8 mouse cellular contexts compared by ENCODE assay signal in the genomic region with DNA sequence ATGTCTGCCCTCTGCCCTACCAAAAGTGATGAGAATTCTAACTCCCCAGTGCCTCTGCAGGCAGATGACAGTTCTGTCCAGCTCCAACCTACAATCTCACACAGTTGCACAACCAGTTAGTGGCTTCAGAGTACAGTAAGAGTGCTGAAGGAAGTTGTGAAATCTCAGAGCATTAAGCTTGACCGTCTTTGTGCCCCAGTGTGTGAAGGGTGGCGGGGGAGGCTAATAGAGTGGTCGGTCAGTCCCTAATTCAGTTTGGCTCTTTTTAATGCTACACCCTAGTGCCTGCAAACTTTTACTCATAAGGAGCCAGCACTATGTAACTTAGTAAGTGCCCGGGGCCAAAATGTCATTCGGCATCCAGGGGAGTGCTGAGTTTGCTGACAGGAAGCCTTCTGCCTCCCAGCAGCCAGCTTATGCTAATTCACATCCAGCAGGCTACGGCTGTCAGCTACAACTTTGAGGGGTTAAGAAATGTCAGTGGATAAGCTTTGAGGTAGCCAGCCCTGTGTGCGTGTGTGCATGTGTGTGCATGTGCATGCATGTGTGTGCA. TPM values are rescaled to one million over a fixed set of nuclear protein-coding genes. Genes with fewer than 3 reads are reported as not detected.
A peak's percentile ranks its signal among the peaks of the same experiment; 100 is the strongest.
DNase-seq lines count a peak whose midpoint lies in the region; ATAC-seq and TF ChIP-seq lines count a peak whose summit lies in the region.

No protein-coding gene starts in this region.

- H3K4me2 ChIP-seq in midbrain, embryonic 16.5 days (ENCODE audit: low read length), result no peak overlapping the region
- H3K4me2 ChIP-seq in embryonic facial prominence, embryonic 15.5 days (replicated peaks), result 0 out of 2 replicates have a peak overlapping the region, but pooled peaks have one; percentile 6
- H3K4me2 ChIP-seq in myocyte (ENCODE audit: low read depth), result no peak overlapping the region
- no peak overlapping the region for H3K4me2 ChIP-seq in hindbrain, embryonic 14.5 days (replicated peaks)

- peaks cover 13% of the 10 kb centered on the region for H3K4me1 ChIP-seq in midbrain, embryonic 10.5 days
- peaks cover 3% of the 10 kb centered on the region; the same call in 1 of the 2 replicates for H3K4me1 ChIP-seq in midbrain, embryonic 16.5 days (ENCODE audit: control insufficient read depth, insufficient read depth, low read length)
- peaks cover 19% of the 10 kb centered on the region for H3K4me1 ChIP-seq in embryonic facial prominence, embryonic 15.5 days
- H3K4me1 ChIP-seq in hindbrain, embryonic 14.5 days (replicated peaks; ENCODE audit: control insufficient read depth, insufficient read depth, low read length), result no peaks in the 10 kb centered on the region

- WGBS in midbrain, embryonic 10.5 days, result 33% methylated on average over 7 of the region's 7 CpGs
- 22% methylated on average over 7 of the region's 7 CpGs for WGBS in midbrain, embryonic 16.5 days
- 16% methylated on average over 7 of the region's 7 CpGs for WGBS in embryonic facial prominence, embryonic 15.5 days
- WGBS in hindbrain, embryonic 14.5 days, result 27% methylated on average over 7 of the region's 7 CpGs

- H3K27ac ChIP-seq in midbrain, embryonic 10.5 days (replicated peaks), result 0 out of 2 replicates have a peak overlapping the region, but pooled peaks have one; percentile 23
- no peak overlapping the region for H3K27ac ChIP-seq in midbrain, embryonic 16.5 days (ENCODE audit: low read length)
- H3K27ac ChIP-seq in embryonic facial prominence, embryonic 15.5 days (replicated peaks), result peak overlapping the region; percentile 29
- H3K27ac ChIP-seq in hindbrain, embryonic 14.5 days, result no peak overlapping the region

- no peaks in the 10 kb centered on the region for H3K36me3 ChIP-seq in midbrain, embryonic 10.5 days
- H3K36me3 ChIP-seq in midbrain, embryonic 16.5 days (ENCODE audit: control insufficient read depth, insufficient read depth, low read length), result no peaks in the 10 kb centered on the region
- H3K36me3 ChIP-seq in embryonic facial prominence, embryonic 15.5 days, result no peaks in the 10 kb centered on the region
- H3K36me3 ChIP-seq in myocyte (ENCODE audit: control insufficient read depth, insufficient read depth), result no peaks in the 10 kb centered on the region
- H3K36me3 ChIP-seq in hindbrain, embryonic 14.5 days (replicated peaks; ENCODE audit: control insufficient read depth, insufficient read depth), result no peaks in the 10 kb centered on the region

- peak; percentile 38 for DNase-seq in midbrain, embryonic 10.5 days (ENCODE audit: low spot score)
- DNase-seq in kidney, postnatal 4 days, result peak; percentile 72 to 82
- no peak for DNase-seq in hindbrain, embryonic 14.5 days (ENCODE audit: low spot score)
- no peak for DNase-seq in cerebellum, postnatal 36 days
- no peak for DNase-seq in layer of hippocampus, adult 8-10 months (ENCODE audit: low spot score in 2 of 2)

- no peak overlapping the region for H3ac ChIP-seq in myocyte (ENCODE audit: control insufficient read depth, insufficient read length)

- TF ChIP-seq POLR2A in myocyte (IDR thresholded peaks at IDR 0.05; ENCODE audit: insufficient read length, low read depth), result no peak

- H3K9me3 ChIP-seq in midbrain, embryonic 10.5 days (replicated peaks), result no peaks in the 10 kb centered on the region
- H3K9me3 ChIP-seq in midbrain, embryonic 16.5 days (replicated peaks; ENCODE audit: control insufficient read depth, low read length, poor library complexity, severe bottlenecking), result no peaks in the 10 kb centered on the region
- no peaks in the 10 kb centered on the region for H3K9me3 ChIP-seq in embryonic facial prominence, embryonic 15.5 days (replicated peaks)
- no peaks in the 10 kb centered on the region for H3K9me3 ChIP-seq in hindbrain, embryonic 14.5 days (ENCODE audit: control insufficient read depth, low read length)

- H3K9ac ChIP-seq in midbrain, embryonic 16.5 days (ENCODE audit: low read depth, low read length), result no peak overlapping the region
- no peak overlapping the region for H3K9ac ChIP-seq in embryonic facial prominence, embryonic 15.5 days
- no peak overlapping the region for H3K9ac ChIP-seq in hindbrain, embryonic 14.5 days

- no peak for ATAC-seq in midbrain, embryonic 16.5 days
- ATAC-seq in embryonic facial prominence, embryonic 15.5 days (ENCODE audit: insufficient number of reproducible peaks, low FRiP score, low TSS enrichment, low read depth), result no peak
- ATAC-seq in hindbrain, embryonic 14.5 days (ENCODE audit: low FRiP score), result no peak

- H3K4me3 ChIP-seq in midbrain, embryonic 10.5 days, result no peak overlapping the region
- no peak overlapping the region for H3K4me3 ChIP-seq in midbrain, embryonic 16.5 days (ENCODE audit: low read depth, low read length)
- H3K4me3 ChIP-seq in embryonic facial prominence, embryonic 15.5 days (replicated peaks), result no peak overlapping the region
- H3K4me3 ChIP-seq in myocyte, result no peak overlapping the region
- H3K4me3 ChIP-seq in hindbrain, embryonic 14.5 days (replicated peaks; ENCODE audit: low read length), result no peak overlapping the region

- H3K27me3 ChIP-seq in midbrain, embryonic 10.5 days (ENCODE audit: low read depth, poor library complexity, severe bottlenecking), result no peaks in the 10 kb centered on the region
- H3K27me3 ChIP-seq in midbrain, embryonic 16.5 days (ENCODE audit: control insufficient read depth, insufficient read depth, low read depth, low read length), result no peaks in the 10 kb centered on the region
- no peaks in the 10 kb centered on the region for H3K27me3 ChIP-seq in embryonic facial prominence, embryonic 15.5 days
- H3K27me3 ChIP-seq in myocyte (ENCODE audit: control insufficient read depth, insufficient read depth, insufficient read length), result no peaks in the 10 kb centered on the region
- no peaks in the 10 kb centered on the region for H3K27me3 ChIP-seq in hindbrain, embryonic 14.5 days (ENCODE audit: control insufficient read depth, insufficient read depth, low read length)

- H3K79me2 ChIP-seq in myocyte (ENCODE audit: control insufficient read depth, insufficient read depth), result no peaks in the 10 kb centered on the region

TF ChIP-seq in myocyte, 11 proteins besides CTCF, POLR2A, EP300 and RAD21:
- TF ChIP-seq E2F4 (IDR thresholded peaks at IDR 0.05; ENCODE audit: insufficient read depth) (no peak), MYOG (IDR thresholded peaks at IDR 0.05; ENCODE audit: control insufficient read depth in 1 of 3, insufficient read depth in 1 of 3, insufficient read length in 2 of 3, low read depth in 2 of 3) (no peak), SRF (IDR thresholded peaks at IDR 0.05; ENCODE audit: control insufficient read depth, insufficient read length, low read depth) (no peak), CEBPB (IDR thresholded peaks at IDR 0.05; ENCODE audit: insufficient read depth, poor library complexity, severe bottlenecking) (0 out of 2 replicates have a peak, but pooled peaks have one; percentile 32), POLR2AphosphoS2 (IDR thresholded peaks at IDR 0.05; ENCODE audit: insufficient read length, low read depth) (no peak), REST (IDR thresholded peaks at IDR 0.05; ENCODE audit: insufficient read depth, insufficient read length) (no peak)

RNA-seq across cellular contexts. Expression of a gene that starts 13.5 kb away (rescaled TPM):
- polyA plus RNA-seq in midbrain, embryonic 10.5 days (2016; fragmentation: Nextera tagmentation; extraction: Ambion mirVana), result 133 and 178 TPM in 2 replicates
- polyA plus RNA-seq in midbrain, embryonic 16.5 days (2015; fragmentation: Nextera tagmentation; extraction: Ambion mirVana), result 95.3 and 96.4 TPM in 2 replicates
- polyA plus RNA-seq in embryonic facial prominence, embryonic 15.5 days (2015; fragmentation: Nextera tagmentation; extraction: Ambion mirVana), result 1,678 and 1,714 TPM in 2 replicates
- polyA plus RNA-seq in myocyte (2012; fragmentation: generic; extraction: Trizol), result 1,009 TPM
- 143 and 158 TPM in 2 replicates for polyA plus RNA-seq in hindbrain, embryonic 14.5 days (2014; fragmentation: Nextera tagmentation; extraction: Ambion mirVana)
- 10 to 100 TPM; 12.0 to 19.0 (median 15.6) TPM for total RNA-seq in layer of hippocampus, adult 8-10 months (2022)

RNA-seq across cellular contexts. Expression of a gene that starts 42.2 kb away (rescaled TPM):
- 21.9 and 23.2 TPM in 2 replicates for polyA plus RNA-seq in midbrain, embryonic 10.5 days (2016; fragmentation: Nextera tagmentation; extraction: Ambion mirVana)
- 9.8 and 11.7 TPM in 2 replicates for polyA plus RNA-seq in midbrain, embryonic 16.5 days (2015; fragmentation: Nextera tagmentation; extraction: Ambion mirVana)
- 16.4 and 19.0 TPM in 2 replicates for polyA plus RNA-seq in embryonic facial prominence, embryonic 15.5 days (2015; fragmentation: Nextera tagmentation; extraction: Ambion mirVana)
- 2.0 TPM for polyA plus RNA-seq in myocyte (2012; fragmentation: generic; extraction: Trizol)
- polyA plus RNA-seq in hindbrain, embryonic 14.5 days (2014; fragmentation: Nextera tagmentation; extraction: Ambion mirVana), result 10.4 and 12.5 TPM in 2 replicates
- total RNA-seq in layer of hippocampus, adult 8-10 months (2022), result 10 to 100 TPM; 12.2 to 15.5 (median 13.5) TPM

Comparison
In these comparisons a context has a peak if more than half of its experiments do, and no peak if none do; other contexts are left out.
1. H3K27ac ChIP-seq: peak in midbrain, embryonic 10.5 days (single experiment) and embryonic facial prominence, embryonic 15.5 days (single experiment); none in midbrain, embryonic 16.5 days (single experiment) and hindbrain, embryonic 14.5 days (single experiment).
2. DNase-seq: peak in midbrain, embryonic 10.5 days (single experiment) and kidney, postnatal 4 days (2 of 2); none in hindbrain, embryonic 14.5 days (single experiment), cerebellum, postnatal 36 days (0 of 2) and layer of hippocampus, adult 8-10 months (0 of 2).